Mouse (Mus musculus) kidney, adult 2 months (tissue): ENCODE measurements around the gene Kdm5b.

Experiments
- CTCF ChIP-seq: fragments of 200-500 bp; conservative IDR thresholded peaks from 2 replicates; pipeline ENCODE4 v1.5.1; 2011; ENCODE audit warnings: low read depth, mild to moderate bottlenecking, control low read depth, low read length, moderate library complexity, mixed read lengths; ENCODE audit not compliant: insufficient read depth, insufficient read length
- POLR2A ChIP-seq: fragments of 200-500 bp; IDR thresholded peaks from one replicate; pipeline ENCODE4 v1.6.1; 2011; ENCODE audit warnings: low read depth, low read length, control low read depth

- TF ChIP-seq POLR2A (no peak), CTCF (no peak)
These were observed 46.4 kb downstream of the Kdm5b start for GRCm38 (mm10) chr1:134606381-134606780.
